In genomic region chr7:120064045-120064444, GRCm38 (mm10) we compare ENCODE assay signal across 27 mouse cellular contexts. TPM values are rescaled to one million over a fixed set of nuclear protein-coding genes. Genes with fewer than 3 reads are reported as not detected.
A peak's percentile ranks its signal among the peaks of the same experiment; 100 is the strongest.
DNase-seq lines count a peak whose midpoint lies in the region; ATAC-seq lines count a peak whose summit lies in the region.
"Had no signal": no experiment of that assay in that cellular context is flagged by ENCODE, and none has a peak within 500 bp of the region (broad histone marks: within the 10 kb centered on the region; RNA-seq: fewer than 3 reads in every experiment).

No protein-coding gene starts in this region.

- no peak for ATAC-seq in CD4-positive, CD25-positive, alpha-beta regulatory T cell, adult 4 months
- 0 out of 2 replicates have a peak, but pooled peaks have one; percentile 25 for ATAC-seq in erythroid progenitor cell, adult 5-6 weeks (replicated peaks; ENCODE audit: low FRiP score, poor library complexity, severe bottlenecking)
- ATAC-seq: activated CD4-positive, CD25-positive, alpha-beta regulatory T cell, adult 4 months; midbrain, embryonic 15.5 days had no signal

- peak; percentile 4 for DNase-seq in CD4-positive, CD25-positive, alpha-beta regulatory T cell, adult 2 months (ENCODE audit: low read depth, low spot score)
- peak; percentile 7 for DNase-seq in kidney, adult 9 months
- DNase-seq in kidney, postnatal 25 days = no peak
- DNase-seq in 3T3-L1 (ENCODE audit: low read depth, low spot score) = peak; percentile 4
- no peak for DNase-seq in neural tube, embryonic 10.5 days (ENCODE audit: extremely low spot score, low spot score)
- no peak for DNase-seq in ovary, postnatal 10 days (ENCODE audit: low spot score)
- DNase-seq: adrenal gland, postnatal 36 days; cerebellum, adult 11 months; cerebellum, postnatal 10 days; heart, postnatal 4 days; kidney, adult 11 months; liver, embryonic 13.5 days; lung, postnatal 4 days; right cerebral cortex, adult 18-20 months; right cerebral cortex, postnatal 4 days; thymus, adult 18-20 months; thymus, postnatal 4 days had no signal

RNA-seq across cellular contexts. Expression of gene Dnah3, which starts 31.0 kb away (rescaled TPM):
- not detected for polyA plus RNA-seq in CD4-positive, CD25-positive, alpha-beta regulatory T cell, adult 4 months (2017; shearing (Covaris generic))
- not detected in 2 replicates for total RNA-seq in erythroid progenitor cell, adult 5-6 weeks (2015; ENCODE audit: low replicate concordance)
- total RNA-seq in erythroid progenitor cell, adult 5-6 weeks (2017; ENCODE audit: low replicate concordance) = not detected in 2 replicates
- total RNA-seq: gastrocnemius, postnatal 4 days; MEL had no signal
- polyA plus RNA-seq: embryonic facial prominence, embryonic 10.5 days; kidney, embryonic 16.5 days; limb, embryonic 11.5 days; liver, embryonic 13.5 days; neural tube, embryonic 13.5 days had no signal

RNA-seq across cellular contexts. Expression of gene Tmem159, which starts 38.1 kb away (rescaled TPM):
- 10 to 100 TPM in 1 of 2 experiments, 1 to 10 TPM in 1; 9.2 to 10.3 TPM for polyA plus RNA-seq in CD4-positive, CD25-positive, alpha-beta regulatory T cell, adult 4 months (2017; shearing (Covaris generic))
- total RNA-seq in erythroid progenitor cell, adult 5-6 weeks (2015; ENCODE audit: low replicate concordance) = 0.84 and 2.5 TPM in 2 replicates
- not detected in 2 replicates for total RNA-seq in erythroid progenitor cell, adult 5-6 weeks (2017; ENCODE audit: low replicate concordance)
- total RNA-seq: MEL had no signal

Comparison
In these comparisons a context has a peak if more than half of its experiments do, and no peak if none do; other contexts are left out.
1. DNase-seq: peak in CD4-positive, CD25-positive, alpha-beta regulatory T cell, adult 2 months (single experiment), kidney, adult 9 months (single experiment) and 3T3-L1 (single experiment); none in kidney, postnatal 25 days (0 of 2), neural tube, embryonic 10.5 days (single experiment) and ovary, postnatal 10 days (single experiment).